Mouse (Mus musculus) heart, postnatal 36 days (tissue): ENCODE measurements around the gene Cabp1. TPM values are rescaled to one million over a fixed set of nuclear protein-coding genes. Genes with fewer than 3 reads are reported as not detected.
"Not testable (repeated sequence)": the region's sequence is repeated elsewhere in the genome, so short reads cannot be mapped to it uniquely, and the experiment has no call there.

Experiments
- DNase-seq, 2 experiments: peaks; one replicate each; pipeline ENCODE4 v3.0.0; 2021 to 2022
- intact Hi-C: fragments of 180-260 bp; cut with DNase I; formaldehyde crosslinking; loops from one replicate; pipeline ENCODE4 v1.15.1; 2025
- total RNA-seq, 2 experiments: library from RNA; stranded (reverse); gene quantifications; 2 replicates each; pipeline ENCODE4 v1.2.3; 2021

The Cabp1 gene
- total RNA-seq, 2 experiments from 2014 or later, result 1.8 to 3.2 TPM

DNA sequence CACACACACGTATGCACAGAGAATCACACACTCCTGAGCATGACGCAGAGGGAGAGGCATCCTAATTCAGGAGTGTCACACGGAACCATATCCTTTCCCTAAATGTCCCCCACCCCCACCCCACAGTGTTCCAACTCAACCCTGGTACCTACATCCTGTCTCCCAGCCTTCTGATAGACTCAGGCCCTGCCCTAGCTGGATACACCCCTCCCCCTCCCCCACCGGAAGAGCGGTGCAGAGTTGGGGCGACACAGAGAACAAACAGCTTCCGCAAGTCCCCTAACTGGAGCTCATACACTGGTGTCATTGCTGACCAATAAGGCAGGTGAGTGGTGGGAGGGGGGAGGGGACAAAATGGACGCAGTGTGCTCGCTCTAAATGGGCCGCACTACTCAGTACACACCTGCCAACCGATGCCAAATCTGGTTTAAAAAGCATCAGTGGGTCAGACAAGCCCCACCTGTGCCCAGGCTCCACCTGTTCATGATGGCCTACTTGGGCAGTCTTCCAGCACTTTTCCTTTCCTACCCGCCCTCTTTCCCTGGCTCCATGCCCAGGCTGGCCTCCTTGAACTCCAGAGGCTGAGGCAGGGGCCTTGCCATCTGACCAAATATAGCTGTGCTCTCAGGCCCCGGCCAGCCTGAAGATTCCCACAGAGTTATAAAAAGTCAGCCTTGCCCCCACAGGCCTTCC is 12.8 kb downstream of the Cabp1 start:
- DNase-seq, result no peak
- intact Hi-C loops, result no loop called here

DNA sequence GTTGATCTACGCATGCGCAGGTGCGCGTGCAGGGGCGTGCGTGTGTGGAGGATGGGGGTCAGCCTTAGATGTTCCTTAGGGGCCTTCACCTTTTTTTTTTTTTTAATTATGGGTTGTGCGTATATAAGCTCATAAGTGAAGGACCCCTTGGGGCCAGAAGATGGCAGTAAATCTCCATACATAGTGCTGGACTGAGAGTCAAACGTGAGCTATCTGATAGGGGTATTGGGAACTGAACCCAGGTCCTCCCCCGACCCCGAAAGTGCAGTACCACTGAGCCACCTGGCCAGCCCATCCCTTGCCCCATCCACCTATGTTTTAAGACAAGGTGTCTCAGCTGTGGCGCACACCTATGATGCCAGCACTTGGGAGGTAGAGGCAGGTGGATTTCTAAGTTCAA is 14.6 kb downstream of the Cabp1 start:
- no peak for DNase-seq
- intact Hi-C loops, result no loop called here

DNA sequence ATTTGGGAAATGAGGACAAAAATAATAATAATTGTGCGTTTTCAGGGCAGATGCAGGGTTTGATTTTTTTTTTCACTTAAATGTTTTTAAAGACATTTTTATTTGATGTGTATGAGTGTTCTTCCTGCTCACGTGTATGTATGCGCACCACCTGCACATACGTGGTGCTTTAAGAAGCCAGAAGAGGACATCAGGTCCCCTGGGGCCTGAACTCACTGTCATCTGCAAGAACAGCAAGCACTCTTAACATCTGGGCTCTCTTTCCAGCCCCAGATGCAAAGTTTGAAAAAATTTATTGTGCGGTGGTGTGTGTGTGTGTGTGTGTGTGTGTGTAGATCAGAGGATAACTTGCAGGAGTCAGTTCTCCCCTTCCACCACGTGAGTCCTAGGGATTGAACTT is 16.3 kb downstream of the Cabp1 start:
- intact Hi-C loops, result no loop called here
- DNase-seq, result no peak

DNA sequence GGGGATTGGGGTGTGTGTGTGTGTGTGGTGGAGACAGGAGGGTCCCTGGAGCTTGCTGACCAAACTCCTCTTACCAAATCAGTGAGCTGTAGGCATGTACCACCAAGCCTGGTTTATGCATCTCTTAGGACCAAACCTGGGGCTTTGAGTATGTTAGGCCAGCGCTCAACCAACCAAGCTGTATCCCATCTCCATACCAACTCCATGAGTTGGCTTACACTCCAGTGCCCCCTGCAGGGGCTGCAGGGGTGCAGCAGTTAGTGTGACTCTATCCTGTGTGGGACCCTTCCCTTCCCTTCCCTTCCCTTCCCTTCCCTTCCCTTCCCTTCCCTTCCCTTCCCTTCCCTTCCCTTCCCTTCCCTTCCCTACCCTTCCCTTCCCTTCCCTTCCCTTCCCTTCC is 19.6 kb downstream of the Cabp1 start:
- no peak for DNase-seq
- intact Hi-C loops, result no loop called here

DNA sequence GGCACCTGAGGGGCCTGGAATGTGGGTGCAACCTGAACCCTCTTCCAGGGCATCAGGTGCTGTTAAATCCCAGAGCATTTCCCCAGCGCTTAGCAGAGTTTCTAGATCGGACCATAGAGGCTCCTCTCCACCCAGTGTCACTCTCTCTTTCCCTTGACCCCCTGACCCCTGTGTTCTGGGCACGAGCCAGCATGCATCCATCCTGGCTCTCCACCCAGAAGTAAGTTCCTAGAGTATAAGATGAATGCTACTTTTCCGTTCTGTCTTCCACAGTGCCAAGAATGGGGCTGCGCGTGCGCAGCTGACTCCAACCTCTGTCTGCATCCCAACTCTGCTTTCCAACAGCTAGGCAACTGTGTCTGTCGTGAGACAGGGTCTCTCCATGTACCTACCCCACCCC is 24.0 kb downstream of the Cabp1 start:
- DNase-seq, result no peak
- intact Hi-C loops, result no loop called here

DNA sequence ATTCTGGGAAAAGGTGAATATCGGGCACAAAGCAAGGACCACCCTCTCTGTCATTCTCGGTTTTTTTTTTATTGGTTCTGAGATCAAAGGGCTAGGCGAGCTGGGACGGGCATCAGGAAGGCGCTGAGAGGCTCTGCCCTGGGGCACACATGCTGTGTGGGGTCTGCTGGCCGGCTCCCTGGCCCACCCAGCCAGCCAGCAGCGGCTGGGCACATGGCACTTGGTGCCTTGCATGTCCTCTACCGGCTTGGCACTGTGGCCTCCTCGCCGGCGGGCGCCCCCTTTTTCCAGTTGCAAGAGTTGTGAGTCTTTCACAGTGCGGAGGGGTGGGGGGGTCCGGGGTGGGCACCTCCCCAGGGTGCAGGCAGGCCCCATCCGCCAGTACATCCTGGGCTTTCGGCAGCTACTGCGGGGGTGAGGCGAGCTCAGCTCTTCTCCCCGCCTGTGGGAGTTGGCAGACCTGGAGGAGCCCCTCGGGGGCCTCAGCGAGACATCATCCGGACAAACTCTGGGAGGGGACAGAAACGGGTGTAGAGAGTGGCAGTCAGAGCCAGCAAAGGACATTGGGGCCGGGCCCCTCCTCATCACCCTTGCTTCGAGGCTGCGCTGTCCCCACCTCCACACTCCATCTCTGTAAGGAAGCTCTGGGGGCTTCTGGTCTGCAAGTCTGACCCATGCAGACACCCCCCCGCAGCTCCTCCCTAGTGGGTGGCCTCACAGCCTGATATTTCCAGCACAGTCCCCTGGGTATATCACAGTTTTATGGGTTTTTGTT is 25.4 kb downstream of the Cabp1 start:
- intact Hi-C loops, result loop anchor here (2.0 to 5.0 kb wide), 2 partner anchors 16 to 192 kb away; no protein-coding TSS in a partner anchor
- no peak for DNase-seq

DNA sequence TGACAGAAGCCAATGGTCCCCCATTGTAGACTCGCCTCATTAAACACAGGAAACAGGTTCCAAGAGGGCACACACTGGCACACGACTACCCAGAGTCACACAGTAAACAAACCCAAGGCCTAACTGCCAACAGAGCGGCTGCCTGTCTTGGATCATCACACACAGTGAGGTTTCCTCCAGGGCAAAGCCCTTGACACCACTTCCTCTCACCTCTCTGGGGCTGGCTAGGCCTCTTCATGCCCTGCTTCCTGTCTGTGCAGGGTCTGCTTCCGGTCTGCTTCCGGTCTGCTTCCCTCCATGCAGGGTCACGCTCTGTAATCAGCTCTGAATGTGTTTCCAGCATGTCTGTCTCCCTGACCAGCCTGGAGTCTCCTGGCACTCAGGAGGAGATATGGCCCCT is 26.8 kb downstream of the Cabp1 start:
- DNase-seq, result no peak
- intact Hi-C loops, result loop anchor here (5.0 kb wide), 1 partner anchor 190 kb away; no protein-coding TSS in a partner anchor

DNA sequence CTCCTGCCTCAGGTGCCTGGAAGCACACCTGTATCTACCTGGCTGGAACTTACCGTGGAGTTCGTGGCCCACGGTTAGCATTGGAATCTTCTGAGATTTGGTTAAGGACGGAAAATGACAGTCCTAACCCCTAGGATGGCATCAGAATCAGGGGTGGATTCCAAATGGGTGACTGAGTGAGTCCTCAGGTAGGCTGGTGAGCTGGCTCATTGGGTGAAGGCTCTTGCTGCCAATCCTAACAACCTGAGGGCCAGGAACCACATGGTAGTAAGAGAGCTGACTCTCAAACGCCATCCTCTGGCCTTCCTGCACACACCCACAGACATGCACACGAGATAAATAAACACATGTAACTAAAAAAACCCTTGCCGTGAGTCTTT is 27.4 kb downstream of the Cabp1 start:
- intact Hi-C loops, result loop anchor here (5.0 kb wide), 1 partner anchor 190 kb away; no protein-coding TSS in a partner anchor
- no peak for DNase-seq

DNA sequence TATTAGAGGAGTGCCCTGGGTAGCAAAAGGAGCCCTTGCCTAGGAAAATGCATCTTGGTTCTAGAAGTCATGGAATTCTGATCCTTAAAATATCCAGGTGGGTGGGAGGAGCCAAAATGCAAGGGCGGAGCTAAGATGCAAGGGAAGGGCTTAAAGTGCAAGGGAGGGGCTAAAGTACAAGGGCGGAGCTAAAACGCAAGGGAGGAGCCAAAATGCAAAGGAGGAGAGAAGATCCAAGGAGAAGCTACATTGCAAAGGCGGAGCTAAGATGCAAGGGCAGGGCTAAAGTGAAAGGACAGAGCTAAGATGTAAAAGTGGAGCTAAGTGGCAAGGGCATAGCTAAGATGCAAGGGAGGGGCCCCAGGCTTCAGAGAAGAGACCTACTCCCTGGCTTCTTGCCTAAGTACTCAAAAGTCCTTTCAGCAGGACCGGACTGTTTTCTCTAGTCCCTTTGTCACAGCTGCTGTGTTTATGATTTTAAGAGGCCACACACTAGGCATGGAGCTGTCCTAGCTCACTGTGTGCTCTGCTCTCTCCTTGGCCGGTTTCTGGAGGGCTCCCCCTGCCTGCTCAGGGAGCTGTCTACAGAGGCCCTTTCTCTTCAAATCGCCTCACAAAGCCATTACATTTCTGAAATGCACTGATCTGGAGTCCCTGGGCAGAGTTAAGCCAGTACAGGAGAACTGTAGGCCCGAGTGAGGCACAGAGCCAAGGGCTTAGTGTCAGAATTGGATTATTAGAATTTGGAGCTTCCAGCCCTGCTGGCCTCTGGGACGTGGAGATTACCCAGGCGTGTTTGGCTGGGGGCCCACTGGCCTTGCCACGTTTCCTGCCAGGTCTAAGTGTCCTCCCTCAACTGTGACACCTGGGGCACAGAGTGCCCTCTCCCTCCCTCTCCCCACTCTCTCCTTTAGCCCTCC is 28.0 kb downstream of the Cabp1 start:
- no peak for DNase-seq
- intact Hi-C loops, result loop anchor here (5.0 kb wide), 1 partner anchor 189 kb away; no protein-coding TSS in a partner anchor

DNA sequence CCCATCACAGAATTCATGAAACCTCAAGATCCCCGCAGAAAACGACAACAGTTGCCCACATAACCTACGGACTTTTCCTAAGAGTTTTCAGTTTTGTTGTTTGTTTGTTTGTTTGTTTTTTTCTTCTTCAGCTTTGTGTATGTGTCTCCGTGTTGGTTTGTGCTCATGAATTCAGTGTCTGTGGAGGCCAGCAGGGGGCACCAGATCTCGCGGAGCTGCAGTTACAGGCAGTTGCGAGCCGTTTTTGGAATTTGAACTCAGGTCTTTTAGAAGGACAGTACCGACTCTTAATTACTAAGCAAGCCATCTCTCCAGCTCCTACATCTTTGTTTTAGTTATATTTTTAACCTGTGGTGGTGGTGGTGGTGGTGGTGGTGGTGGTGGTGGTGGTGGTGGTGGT is 28.8 kb downstream of the Cabp1 start:
- intact Hi-C loops, result loop anchor here (5.0 kb wide), 1 partner anchor 188 kb away; no protein-coding TSS in a partner anchor
- no peak for DNase-seq

DNA sequence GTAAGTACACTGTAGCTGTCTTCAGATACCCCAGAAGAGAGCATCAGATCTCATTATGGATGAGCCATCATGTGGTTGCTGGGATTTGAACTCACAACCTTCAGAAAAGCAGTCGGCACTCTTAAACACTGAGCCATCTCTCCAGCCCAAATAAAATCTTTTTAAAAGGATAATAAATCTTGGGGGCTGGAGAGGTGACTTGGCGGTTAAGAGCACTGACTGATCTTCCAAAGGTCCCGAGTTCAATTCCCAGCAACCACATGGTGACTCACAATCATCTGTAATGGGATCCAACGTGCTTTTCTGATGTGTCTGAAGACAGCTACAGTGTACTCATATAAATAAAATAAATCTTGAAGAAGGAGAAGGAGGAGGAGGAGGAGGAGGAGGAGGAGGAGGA is 29.7 kb downstream of the Cabp1 start:
- DNase-seq, intact Hi-C loops: not testable (repeated sequence)

DNA sequence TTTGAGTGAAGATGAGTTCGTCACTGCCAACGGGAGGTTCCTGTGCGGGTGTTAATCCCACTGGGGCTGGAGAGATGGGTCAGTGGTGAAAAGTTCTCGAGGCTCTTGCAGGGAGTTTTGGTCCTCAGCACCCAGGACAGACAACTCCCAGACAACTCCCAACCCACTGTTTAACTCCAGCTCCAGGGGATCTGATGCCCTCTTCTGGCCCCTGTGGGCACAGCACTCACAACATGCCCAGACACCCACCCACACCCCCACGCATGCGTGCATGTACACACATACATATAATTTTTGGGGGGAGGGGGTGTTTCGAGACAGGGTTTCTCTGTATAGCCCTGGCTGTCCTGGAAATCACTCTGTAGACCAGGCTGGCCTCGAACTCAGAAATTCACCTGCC is 30.6 kb downstream of the Cabp1 start:
- DNase-seq, result peak in 1 of 2 experiments; percentile 67
- intact Hi-C loops, result loop anchor here (2.0 kb wide), 1 partner anchor 39 kb away; no protein-coding TSS in a partner anchor

DNA sequence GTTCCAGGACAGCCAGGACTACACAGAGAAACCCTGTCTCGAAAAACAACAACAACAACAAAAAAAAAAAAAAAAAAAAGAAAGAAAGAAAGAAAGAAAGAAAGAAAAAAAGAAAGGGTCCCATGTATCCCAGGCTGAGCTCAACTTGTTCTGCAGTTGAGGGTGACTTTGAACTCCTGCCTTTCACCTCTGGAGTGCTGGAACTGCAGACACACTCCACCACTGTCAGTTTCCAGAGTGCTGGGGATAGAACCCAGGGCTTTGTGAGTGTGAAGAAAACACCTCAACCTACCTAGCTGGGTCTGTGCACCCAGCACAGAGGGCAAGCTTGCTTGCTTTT is 32.3 kb downstream of the Cabp1 start:
- intact Hi-C loops, result loop anchor here (1.0 to 2.0 kb wide), 2 partner anchors 24 to 37 kb away; no protein-coding TSS in a partner anchor
- DNase-seq, result not testable (repeated sequence)

DNA sequence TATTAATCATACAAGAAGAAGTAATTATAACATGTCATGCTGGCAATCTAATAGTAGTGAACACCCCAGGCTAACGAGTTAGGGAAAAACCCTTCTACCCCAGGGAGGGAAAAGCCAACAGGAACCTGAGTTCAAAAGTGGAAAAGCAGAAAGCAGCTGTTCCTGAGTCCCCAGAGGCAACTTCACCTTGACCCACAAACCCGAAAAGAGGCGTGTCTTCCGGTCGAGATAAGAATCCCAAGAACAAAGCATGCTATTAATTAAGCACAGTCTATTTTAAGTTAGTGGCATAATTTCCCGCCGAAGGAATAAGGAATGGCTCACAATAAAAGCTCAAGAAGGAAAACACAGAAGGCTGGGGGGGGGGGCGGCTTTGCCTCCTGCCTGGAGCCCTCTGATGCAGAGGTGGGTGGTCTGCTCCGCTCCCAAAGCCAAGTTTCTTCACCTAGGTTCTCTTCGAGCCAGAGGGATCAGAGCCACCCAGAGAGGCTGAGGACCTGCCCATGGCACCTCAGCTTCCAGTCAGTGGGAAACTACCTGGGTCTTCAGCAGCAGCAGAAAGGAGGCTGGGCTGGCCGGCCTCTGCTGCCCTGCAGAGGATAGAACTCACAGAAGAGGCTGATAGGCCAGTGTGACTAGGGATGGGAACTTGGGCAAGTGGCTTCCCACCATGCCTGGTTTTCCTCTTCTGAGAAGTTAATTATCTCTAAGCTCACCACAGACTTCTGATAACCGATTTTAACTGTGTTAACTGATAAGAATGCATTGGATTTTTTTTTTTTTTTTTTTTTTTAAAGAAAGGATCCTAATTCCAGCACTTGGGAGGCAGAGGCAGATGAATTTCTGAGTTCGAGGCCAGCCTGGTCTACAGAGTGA is 32.9 kb downstream of the Cabp1 start:
- no peak for DNase-seq
- intact Hi-C loops, result loop anchor here (1.0 kb wide), 1 partner anchor 25 kb away; no protein-coding TSS in a partner anchor

DNA sequence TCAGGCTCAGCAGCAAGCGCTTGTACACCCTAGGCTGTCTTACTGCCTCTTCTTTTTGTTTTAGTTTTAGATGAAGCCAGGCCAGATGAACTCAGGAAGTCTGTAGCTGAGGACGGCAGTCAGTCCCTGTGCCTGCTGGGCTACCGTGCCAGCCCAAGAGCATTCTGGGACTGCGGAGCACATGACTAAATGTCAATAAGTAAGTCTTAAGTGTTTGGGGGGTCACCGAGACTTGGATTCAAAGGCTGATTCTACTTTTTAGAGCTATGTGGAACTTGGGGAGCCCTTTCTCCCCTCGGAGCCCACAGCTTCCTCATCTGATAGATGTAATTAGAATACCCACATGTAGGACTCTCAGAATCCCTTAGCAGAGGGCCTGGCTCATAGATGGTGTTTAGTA is 33.5 kb downstream of the Cabp1 start:
- DNase-seq, result no peak
- intact Hi-C loops, result loop anchor here (1.0 kb wide), 1 partner anchor 26 kb away; no protein-coding TSS in a partner anchor

DNA sequence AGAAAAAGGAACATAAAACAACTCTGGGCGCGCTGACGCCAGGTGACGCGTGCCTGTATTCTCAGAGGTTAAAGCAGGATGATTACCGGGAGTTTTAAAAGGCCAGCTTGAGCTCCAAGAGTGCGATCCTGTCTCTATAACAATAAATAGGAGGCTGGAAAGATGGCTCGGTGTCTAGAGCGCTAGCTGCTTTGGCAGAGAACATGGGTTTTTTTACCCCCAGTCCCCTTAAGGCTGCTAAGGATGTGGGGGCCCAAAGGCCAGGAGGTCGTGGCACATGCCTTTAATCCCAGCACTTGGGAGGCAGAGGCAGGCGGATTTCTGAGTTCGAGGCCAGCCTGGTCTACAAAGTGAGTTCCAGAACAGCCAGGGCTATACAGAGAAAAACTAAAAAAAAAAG is 35.0 kb downstream of the Cabp1 start:
- DNase-seq, result no peak

DNA sequence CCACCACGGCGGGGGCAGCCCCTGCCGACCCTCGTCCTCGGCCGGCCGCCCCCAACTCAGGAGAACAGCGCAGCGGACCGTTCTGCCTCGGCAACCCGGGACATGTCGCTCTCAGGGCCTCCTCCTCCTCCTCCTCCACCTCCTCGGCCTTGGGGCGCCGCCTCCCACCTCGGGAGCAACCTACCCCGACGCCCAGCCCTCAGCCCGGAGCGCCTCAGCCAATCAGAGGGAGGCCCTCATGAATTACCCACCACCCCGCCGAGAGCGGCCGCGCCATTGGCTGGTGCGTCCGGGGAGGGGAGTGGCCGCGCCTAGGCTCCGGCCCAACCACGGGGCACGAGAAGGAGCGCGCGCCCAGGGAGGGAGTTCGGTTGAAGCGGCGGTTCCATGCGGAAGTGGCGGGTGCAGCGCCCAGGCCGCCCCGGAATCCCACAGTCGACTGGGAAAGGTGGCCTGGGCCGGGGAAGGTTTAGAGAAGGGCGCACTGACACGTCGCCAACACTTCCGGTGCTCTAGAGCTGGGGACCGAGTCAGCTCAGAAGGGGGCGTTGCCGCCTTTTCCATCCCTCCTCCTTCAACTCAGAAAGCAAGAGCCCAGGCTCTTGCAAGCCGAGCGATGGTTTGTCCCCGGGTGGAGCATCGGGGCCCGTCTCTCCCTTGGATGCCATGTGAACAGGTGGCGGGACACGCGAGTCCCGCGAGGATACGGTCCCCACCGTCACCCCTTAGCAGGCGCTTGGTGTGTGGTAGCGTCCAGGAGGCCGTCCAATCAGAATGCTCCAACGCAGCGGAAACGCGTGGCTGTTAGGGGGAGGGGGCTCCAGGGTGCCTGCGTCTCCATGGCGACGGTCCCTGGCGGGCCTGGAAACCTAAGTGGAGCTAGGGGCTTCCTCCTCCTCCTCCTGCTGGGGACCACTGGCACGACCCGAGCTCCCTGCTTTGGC is 35.9 kb downstream of the Cabp1 start, which contains the start of gene Mlec:
Mlec (minus strand) TSS at position 140 of the 944 bp plus-strand sequence.
- DNase-seq, result peak; percentile 95 to 97
- intact Hi-C loops, result no loop called here

More for the DNA sequence above, 35.0 kb downstream of the Cabp1 start:
- intact Hi-C loops, result no loop called here

DNA sequence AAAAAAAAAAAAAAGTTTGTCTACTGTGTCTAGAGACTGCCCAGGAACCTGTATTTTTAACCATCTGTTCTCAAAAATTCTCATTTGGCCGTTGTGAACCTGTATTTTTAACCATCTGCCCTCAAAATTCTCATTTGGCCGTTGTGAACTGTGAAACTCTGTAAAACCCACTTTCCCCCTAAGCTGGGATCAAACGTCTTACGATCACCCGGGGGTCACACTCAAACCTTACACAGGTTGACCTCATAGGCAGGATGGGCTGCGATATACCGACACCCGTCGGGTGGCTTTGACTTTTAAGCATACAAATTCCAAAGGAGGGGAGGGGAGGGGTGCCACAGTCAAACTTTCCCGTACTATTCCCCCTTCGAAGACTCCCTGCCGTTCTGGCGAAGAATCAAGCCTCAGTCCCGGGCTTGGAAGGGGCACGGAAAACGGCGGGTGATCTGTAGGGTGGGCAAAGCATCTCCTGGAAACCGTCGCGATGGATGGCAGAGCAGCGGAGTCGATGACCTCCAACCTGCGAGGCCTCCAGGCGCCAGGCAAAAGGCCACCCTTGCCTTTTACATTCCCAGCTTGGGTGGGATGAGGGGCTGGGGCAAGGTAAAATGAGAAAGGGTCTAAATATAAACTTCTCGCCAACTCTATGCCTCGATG is 37.1 kb downstream of the Cabp1 start:
- intact Hi-C loops, result loop anchor here (2.0 kb wide), 1 partner anchor 22 kb away; the partner anchor contains the start of gene Unc119b
- no peak for DNase-seq
